Mouse (Mus musculus) right cerebral cortex, postnatal 14 days (tissue): ENCODE data around the gene Tbc1d14.

Experiments used
- DNase-seq: peaks from one replicate; pipeline ENCODE4 v3.0.0; 2022

Gene Tbc1d14

DNA sequence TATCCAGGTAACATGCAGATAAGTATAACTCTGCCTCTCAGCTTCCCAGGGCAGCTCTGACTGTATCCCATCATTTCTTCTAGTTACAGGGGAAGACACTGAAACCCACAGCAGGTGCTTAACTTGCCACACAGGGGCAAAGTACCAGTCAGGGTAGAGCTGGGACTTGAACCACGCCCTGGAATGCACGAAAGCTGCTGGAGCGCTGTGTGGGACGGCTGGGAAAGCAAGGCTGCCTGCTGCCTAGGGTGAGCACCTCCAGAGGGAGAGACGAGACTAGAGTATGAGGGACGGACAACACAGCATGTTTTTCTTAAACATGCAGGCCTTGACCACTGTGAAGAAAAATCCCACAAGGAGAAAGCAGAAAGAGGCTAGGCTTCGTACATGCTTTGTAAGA lies 87.8 kb downstream of the Tbc1d14 start:
- no peak for DNase-seq

DNA sequence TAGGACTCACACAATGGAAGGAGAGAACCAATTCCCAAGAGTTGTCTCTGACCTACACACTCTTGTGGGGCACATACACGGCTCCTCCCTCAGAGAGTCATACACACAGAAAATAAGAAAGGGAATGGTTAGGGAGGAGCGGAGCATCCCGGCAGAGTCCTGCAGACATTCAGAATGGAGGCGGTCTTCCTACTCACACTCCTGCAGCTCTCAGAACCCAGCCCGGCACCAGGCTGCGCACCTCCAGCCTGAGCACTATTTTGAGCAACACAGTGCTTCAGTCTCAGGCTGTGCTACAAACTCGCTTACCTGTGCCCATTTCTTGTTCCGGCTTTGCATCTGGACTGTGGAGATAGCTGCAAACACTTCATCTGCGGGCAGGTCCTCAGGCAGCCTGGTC lies 98.4 kb downstream of the Tbc1d14 start:
- no peak for DNase-seq

DNA sequence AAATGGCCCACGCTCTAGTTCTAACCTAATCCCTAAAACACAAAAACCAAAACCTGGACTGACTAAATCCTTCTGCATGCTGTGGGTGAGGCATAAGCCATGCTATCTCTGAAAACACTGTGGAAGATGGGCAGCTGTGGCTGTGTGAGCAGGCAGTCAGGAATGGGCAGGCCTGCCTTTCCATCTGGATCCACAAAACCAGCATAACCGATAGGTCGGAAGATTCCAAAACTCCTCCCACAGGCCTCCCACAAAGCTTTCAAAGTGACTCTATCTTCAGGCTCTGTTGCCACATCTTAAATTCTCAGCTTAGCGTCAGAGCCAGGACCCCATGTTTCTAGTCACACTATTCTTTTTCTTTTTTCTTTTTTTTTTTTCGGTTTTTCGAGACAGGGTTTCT lies 99.2 kb downstream of the Tbc1d14 start:
- DNase-seq = no peak

DNA sequence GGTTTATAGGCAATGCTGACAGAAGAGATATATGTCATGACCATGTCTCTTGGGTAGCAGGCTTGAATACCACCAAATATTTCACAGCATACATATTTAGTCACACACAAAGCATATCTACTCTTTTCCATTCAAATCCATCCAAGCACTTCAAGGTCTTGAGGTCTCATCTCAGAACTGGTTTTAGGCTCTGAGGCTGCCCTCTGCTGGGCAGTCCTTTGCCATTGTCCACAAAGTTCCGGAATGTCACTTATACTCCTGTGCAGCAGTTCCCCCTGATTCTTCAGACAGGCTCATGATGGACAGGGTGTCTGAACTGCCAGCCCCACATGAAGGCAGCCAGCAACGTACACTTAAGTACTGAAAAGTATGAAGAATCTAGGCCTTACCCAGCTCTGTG lies 103.9 kb downstream of the Tbc1d14 start:
- no peak for DNase-seq

DNA sequence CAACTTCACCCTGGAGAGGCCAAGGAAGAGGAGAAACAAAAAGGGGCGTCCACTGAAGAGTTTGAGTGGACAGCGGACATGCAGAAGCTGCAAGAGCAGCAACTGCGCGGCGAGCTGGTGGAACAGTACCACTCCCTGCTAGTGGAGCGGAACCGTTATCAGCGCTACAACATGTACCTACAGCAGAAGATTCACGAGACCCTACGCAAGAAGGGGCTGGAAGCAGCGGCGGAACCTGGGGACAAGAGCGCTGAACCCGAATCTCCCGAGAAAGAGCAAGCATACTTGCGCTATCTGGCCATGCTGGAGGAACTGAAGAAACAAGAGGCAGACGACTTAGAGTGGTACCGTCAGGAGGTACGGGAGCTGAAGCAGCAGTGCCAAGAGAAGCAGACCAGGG lies 107.8 kb downstream of the Tbc1d14 start:
- no peak for DNase-seq

DNA sequence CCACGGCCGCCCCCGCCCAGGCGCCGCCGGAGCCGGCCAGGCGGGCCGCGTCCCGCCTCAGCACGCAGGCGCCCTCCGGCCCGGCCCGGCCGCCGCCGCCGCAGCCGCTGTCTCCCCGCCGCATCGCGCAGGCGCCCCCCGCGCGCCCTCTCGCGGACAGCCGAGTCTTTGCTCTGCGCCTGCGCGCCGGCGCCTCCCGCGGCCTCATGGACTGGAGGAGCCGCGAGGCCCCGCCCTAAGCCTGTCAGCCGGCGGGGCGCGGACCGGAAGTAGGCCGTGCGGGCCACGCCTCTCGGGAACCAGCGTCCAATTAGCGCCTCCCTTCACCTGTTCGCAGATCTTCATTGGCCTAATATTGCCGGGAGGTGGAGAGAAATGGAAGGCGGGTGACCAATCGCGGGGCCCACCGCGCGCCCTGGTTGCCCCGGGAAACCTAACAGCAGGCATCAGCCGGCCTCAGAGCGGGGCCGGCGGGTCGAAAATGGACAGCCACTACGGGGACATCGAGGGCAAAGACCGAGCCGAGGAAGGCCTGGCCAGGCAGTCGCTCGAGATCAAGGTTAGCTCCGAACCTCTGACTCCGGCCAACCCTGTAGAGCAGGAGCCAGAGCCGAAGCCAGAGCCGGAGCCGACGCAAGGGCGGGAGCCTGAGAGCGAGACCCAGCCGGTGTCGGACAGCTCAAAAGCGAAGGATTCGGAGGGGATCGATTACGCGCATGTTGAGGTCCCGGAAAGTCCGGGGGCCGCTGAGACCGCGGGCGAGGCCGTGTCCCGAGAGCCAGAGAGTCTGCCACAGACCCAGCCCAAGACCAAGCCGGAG lies 108.7 kb downstream of the Tbc1d14 start, which contains the start of the genes Tada2b and Ccdc96:
Gene Tada2b (minus strand): TSS at position 115 of the 820 bp plus-strand sequence.
Gene Ccdc96 (plus strand): TSS at position 418 of the 820 bp plus-strand sequence.
- DNase-seq = peak; percentile 97

DNA sequence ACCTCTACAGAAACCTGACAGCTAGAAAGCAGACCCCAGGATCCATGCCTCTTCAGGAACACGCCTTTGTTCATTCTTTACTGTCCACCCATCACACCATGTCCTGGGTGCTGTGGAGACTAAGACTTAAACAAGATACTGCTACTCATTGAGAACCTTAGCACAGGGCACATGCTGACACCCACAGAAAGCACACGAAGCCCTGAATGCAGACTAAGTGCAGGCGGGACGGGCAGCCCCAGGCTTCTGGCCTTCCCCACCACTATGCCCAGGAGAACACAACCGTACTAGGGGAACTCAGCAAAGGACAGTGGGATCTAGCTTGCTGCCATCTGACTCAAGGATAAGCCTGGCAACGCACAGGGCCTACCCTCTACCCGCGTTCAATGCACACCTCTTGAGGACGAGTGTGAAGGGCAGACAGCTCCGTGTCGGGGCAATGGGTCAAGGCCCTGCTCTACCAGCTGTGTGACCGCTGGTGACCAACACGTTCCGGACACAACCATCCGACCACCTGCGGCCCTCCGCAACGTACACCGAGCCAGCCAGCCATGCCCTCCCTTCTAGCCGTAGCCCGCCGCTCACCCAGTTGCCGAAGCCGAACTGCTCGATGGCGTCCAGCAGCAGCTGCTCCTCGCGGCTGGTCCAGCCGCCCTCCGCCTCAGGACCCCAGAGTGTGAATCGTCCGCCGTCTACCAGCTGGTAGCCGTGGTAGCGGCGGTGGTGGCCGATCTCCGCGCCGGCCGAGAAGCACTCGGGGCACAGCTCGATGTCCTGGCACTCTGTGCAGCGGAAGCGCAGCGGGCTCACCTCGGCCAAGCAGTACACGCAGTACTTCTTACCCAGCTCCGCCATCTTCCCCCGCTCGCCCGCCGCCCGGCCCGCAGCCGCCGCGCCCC lies 109.6 kb downstream of the Tbc1d14 start:
- DNase-seq = peak; percentile 47

DNA sequence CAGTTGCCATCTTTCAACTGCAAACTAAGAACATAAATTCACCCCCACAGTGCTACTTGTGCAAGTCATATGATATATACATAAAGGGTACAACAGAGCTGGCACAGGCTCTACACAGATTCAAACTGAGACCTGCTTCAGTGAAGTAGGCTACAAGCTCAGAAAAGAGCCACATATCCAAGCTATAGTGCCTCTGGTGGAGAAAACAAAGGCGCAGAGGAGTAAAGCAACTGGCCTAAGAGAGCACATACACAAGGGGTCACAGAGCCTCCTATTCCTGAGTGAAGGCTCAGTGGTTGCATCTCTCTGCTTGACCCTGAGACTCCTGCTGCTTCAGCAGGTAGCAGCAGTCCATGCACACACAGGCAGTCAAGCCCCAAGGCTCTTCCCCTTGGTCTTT lies 112.0 kb downstream of the Tbc1d14 start:
- DNase-seq = no peak

DNA sequence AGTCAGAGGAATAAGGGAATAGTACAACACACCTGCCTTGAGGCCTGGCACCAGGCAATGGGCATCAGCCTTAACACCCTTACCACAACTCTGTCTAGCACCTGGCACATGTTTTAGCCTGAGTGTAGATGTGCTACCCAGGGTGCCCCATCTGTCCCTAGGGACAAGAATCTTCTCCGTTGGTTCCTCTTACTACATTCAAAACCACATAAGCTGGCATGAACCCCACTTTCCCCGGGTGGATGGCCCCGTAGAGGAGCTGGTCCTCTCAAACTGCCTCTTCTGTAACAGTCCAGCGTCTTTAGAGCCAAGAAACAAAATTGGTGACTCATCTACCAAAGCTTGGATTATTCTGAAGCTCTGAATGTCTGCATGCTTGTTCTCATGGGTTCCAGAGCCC lies 112.7 kb downstream of the Tbc1d14 start:
- DNase-seq = no peak

DNA sequence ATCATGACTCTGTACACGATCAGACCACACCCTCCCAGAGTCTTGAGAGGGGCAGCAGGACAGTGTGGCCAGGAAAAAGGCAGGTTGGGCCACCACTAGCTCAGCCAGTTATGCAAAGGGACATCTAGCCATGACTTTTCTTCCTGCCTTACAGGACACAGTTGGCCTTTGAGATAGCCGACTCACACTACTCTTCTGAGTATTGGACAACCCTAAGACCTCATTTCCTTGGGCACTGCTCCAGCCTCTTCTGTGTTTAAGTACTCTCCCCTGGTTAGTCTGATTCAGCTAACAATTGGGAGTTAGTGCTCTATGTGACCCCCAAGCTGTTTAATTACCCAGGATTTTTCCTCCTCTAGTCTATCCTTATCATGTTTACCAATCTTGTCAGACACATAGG lies 113.3 kb downstream of the Tbc1d14 start:
- DNase-seq = no peak

DNA sequence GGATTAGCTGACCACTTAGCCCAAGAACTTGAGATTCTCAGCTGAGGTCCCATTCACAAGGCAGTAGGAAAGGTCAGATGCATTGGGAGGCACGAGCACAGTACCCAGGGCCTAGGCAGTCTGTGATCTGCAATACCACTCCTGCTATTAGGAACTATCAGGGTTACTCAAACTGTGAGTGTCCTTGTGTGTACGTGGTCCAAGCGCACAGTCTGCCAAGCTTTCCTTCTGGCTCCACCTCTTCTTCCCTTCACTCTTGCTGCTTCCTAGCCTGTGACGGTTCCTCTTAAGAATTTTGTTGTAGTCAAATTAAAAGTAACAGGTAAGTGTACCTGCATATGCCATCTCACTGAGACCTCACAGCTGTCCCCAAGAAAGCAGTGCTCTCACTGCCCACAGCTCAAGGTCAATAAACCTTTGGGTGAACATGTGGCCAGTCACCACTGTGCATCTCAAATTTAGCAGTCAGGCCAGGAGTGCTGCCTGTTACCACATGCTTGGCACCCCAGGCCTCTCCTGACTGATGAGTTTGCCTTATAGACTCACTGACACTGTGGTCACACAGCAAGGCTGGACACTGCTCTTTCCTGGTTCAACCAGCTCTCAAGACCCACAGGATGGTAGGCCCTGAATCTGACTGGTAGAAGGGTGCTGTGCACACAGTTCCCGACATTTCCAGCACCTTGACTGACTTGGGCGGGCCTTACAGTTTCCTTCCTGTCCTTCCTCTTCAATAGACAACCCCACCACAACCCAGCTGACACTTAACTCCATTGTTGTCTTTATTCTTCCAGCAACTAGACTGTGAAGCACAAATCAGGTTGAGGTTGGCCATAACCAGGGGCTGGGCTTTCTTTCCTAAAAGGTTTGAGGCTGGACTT lies 114.3 kb downstream of the Tbc1d14 start:
- DNase-seq = no peak

DNA sequence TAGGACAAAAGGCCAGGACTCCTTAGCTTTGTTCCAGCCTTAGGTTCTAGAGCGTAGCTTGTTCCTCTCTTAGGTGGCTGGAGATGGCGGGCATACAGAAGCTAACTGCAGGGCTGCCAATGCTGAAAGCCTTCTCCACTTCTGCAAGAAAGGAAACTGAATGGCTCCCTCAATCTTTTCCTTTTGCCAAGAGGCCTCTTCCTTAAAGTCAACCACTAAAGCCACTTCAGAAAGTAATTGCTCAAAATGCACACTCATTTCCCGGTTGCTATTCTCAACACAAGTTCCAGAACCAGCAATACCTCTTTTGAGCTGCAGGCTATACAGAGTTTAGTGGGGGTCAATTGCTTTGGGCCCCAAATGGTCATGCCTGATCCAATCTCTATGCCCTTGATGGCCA lies 115.6 kb downstream of the Tbc1d14 start:
- no peak for DNase-seq

DNA sequence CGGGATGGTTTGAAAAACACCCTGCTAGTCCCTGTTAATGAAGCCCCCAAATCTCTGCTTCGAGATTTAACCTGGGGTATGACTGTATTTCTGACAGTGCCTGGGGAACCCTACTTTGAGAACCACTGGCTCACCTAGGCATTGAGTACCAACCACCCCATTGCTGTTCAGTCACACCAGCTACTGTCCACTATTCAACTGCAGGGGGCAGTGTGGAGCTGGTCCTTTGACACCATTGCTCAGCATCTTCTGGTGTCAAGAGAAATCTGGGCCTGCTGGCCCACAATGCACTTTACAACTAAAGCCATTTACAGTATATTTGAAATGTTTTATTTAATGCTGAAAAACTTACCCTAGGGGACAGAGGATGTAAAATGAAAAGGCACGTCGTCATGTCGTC lies 118.8 kb downstream of the Tbc1d14 start:
- peak; percentile 75 for DNase-seq

DNA sequence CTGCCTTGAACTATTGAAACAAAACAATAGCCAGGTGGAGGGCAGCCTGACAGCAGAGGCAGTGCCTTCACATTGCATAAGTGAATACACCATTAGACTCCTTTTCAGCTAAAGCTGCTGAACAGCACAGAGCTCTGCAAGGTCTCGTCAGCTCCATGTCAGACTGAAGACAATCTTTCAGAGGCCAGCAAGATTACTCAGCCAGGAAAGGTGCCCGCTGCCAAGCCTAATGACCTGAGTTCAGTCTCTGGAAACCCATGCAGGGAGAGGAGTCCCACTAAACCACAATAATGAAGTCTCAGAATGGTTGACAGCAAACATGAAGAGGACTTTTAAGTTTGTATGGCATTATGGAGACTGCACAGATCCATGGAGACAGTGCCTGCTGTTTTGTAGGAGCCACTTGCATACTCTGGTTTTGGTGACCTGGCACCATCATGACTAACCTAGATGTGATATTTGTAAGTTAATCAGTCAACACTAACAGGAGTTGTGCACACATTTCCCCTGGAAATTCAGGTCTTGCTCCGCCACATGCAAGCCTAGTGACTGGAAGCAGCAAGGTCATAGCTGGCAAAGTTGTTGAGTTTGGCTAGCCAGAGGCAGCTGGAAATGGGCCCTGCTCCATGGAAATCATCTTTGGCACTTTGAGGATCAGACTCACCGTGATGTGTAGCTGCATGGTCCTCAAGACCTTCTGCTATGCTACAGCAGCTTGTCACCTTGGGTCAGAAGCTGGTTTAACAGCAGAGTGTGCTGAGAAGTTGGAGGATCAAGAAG lies 120.0 kb downstream of the Tbc1d14 start:
- no peak for DNase-seq

DNA sequence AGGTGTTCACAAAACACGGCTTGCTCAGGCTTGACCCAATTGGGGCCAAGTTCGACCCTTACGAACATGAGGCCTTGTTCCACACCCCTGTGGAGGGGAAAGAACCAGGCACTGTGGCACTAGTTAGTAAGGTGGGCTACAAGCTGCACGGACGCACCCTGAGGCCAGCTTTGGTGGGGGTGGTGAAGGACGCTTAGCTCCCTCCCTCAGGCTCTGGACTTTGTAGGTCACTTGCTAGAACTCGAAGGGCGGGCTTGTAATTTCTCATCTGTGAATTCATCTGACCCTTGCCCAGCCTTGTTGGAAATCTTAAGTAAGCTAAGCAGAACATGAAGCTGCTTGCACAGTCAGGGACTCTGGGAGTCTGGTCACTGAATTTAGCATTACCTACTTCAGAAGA lies 121.9 kb downstream of the Tbc1d14 start:
- DNase-seq = no peak

DNA sequence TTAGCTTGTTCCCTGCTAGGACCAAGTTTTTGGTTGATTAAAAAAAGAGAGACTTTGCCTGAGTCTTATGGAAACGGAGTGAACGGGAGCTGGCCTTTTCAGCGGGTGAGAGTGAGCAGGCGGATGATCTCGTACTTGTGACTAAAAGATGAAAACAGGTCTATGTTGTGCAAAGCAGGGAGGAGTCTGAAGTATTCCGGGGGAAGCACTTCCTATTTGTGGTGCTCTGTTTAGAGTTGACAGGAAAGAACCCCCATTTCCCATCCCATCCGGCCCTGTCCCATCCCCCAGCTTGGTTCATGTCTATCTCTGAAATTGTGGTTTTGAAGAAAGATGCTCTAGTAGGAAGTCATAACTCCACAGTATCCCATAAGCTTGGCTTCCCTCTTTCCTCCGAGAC lies 127.2 kb downstream of the Tbc1d14 start:
- no peak for DNase-seq

DNA sequence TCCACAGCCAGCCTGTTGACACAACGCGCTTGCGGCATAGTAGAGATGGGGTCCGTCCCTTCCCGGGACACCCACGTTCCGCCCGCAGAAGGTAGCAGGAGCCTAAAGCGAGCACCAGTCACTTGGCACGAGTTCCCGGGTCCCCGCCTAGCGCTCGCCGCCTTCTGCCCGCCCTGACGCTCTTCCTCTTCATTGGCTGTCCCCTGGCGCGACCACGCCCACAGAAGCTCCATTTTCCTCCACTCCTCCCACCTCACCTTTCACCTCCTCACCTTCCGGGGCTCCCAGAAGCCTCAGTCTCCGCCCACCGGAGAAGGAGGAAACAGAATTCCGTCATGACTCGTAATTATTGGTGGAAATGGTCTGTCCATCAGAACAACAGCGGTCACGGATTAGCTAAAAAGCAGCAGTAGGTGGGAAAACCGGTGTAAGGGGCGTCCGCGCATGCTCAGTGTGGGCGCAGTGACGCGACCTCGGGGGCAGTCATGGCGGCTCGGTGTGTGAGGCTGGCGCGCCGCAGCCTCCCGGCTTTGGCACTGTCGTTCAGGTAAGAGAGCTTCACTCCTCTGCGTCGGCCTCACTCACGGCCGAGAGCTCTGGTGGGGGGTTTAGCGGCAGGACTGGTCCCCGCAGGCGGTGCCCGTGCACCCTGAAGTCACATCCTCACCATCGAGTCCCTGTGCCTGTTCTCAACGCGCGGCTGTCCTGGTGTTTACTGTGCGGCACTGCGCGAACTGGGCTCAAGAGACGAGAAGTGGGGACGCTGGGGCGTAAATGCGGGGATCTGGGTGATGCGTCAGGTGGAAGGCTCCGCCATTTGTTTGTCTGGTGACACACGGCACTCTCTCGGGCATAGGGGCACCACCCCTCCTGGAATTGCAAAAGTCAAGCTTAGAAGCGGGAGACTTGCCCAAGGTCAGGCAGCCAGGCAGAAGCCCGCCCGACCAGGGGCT lies 128.1 kb downstream of the Tbc1d14 start, which contains the start of gene Grpel1:
Gene Grpel1 (plus strand): TSS at position 290 of the 953 bp plus-strand sequence.
- DNase-seq = peak; percentile 95

DNA sequence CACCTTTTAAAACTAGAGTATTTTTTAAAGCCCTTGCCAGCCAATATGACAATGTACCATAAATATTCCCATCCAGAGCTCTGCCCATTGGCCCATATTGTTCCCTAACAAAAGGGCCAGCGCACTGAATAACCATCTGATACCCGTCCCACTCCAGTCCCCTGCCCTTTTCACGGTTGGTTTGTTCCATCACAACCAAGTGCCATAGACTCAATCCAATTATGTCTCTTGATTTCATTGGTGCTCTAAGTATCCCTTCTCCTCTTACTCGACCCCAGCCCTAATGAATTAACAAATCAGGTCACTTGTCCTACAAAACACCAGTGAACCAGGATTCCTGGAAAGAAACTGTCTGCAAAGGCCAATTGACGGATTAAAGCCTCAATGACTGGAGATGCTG lies 129.7 kb downstream of the Tbc1d14 start:
- no peak for DNase-seq

DNA sequence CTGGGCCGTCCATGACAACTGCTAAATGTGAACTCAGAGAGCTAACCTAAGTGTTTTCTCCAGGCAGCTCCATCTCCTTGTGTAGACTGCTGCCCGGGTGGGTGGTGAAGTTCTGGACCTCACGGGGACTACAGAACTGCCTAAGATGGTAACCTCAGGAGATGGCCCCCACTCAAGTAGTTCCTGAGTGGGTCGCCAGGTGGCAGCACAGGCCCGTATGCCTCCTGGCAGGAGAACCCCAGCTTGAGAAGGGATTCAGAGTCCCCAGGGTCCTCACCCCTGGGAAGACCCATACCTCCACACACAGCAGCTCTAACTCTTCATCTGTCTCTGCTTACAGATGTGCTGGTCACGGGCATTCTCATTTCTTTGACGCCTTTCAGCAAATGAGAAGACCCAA lies 130.3 kb downstream of the Tbc1d14 start:
- DNase-seq = peak; percentile 80

DNA sequence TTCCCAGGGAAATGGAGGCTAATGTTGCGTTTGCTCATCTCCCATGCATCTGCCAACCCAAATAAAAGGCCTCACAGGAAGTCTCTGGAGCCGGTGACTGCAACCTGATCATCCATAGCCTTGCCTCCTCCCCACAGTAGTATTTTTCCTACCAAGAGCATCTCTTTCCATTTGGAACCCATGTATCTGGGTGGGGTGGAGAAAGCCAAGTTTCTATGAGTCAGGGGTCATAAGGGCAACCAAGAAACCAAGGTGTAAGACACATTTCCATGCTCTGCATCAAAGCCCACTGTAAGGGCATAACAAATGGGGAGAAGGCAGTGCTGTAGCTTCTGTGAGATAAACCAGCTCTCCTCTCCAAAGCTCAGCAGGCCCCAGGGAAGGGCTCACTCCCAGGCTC lies 131.8 kb downstream of the Tbc1d14 start:
- no peak for DNase-seq

DNA sequence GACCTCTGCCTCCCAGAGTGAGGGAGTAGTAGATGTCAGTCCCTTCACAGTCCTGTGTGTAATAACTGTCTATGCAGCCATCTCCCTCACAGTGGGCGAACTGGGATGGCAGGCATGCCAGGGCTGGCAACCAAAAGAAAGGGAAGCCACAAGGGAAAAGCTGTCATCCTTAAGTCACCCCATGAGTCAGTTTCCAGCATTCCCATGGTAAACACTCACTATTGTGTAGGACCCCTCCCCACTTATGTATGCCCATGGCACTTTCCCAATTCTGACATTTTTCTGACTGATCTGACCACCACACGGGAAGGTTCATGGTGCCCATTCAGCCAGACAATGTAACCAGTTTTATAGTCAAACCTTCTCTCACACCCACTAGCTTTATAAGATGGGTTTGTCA lies 132.4 kb downstream of the Tbc1d14 start:
- DNase-seq = no peak
